Mouse (Mus musculus) forebrain, postnatal 0 days (tissue): ENCODE measurements around the gene Shisa3. TPM values are rescaled to one million over a fixed set of nuclear protein-coding genes. Genes with fewer than 3 reads are reported as not detected.

Experiments
- ATAC-seq: fragments of 200-750 bp; cut with Nextera tagmentation; 2 replicates; pipeline ENCODE4 v1.8.0; 2017; ENCODE audit warnings: mild to moderate bottlenecking, moderate library complexity
- DNase-seq: peaks from one replicate; pipeline ENCODE4 v3.0.0-alpha.2; 2015
- H3K27ac ChIP-seq: fragments of 300-500 bp; sonication (generic); 2 replicates; pipeline ENCODE4 v1.5.1; 2014; ENCODE audit warnings: low read depth, mild to moderate bottlenecking, antibody characterized with exemption, low read length, moderate library complexity, mixed read lengths
- H3K27me3 ChIP-seq: fragments of 300-500 bp; sonication (generic); 2 replicates; pipeline ENCODE4 v1.6.1; 2014; ENCODE audit warnings: mild to moderate bottlenecking, low read length, mixed read lengths; ENCODE audit not compliant: insufficient read depth
- H3K36me3 ChIP-seq: fragments of 300-500 bp; sonication (generic); 2 replicates; pipeline ENCODE4 v1.6.1; 2014; ENCODE audit warnings: mild to moderate bottlenecking, moderate library complexity; ENCODE audit not compliant: insufficient read depth
- H3K4me1 ChIP-seq: fragments of 300-500 bp; sonication (generic); 2 replicates; pipeline ENCODE4 v1.6.1; 2014; ENCODE audit warnings: antibody characterized with exemption; ENCODE audit not compliant: insufficient read depth
- H3K4me2 ChIP-seq: fragments of 300-500 bp; sonication (generic); 2 replicates; pipeline ENCODE4 v1.6.1; 2014; ENCODE audit warnings: low read depth, mild to moderate bottlenecking, moderate library complexity
- H3K4me3 ChIP-seq: fragments of 300-500 bp; sonication (generic); 2 replicates; pipeline ENCODE4 v1.5.1; 2014; ENCODE audit warnings: low read depth, low read length, mixed read lengths
- H3K9ac ChIP-seq: fragments of 300-500 bp; sonication (generic); 2 replicates; pipeline ENCODE4 v1.6.1; 2014; ENCODE audit warnings: mild to moderate bottlenecking
- H3K9me3 ChIP-seq: fragments of 300-500 bp; sonication (generic); 2 replicates; pipeline ENCODE4 v1.6.1; 2016; ENCODE audit warnings: low read length
- CTCF ChIP-seq: sonication (generic); IDR thresholded peaks from 2 replicates; pipeline ENCODE4 v1.5.1; 2016; ENCODE audit warnings: antibody characterized with exemption, control low read depth, low read depth
- WGBS: fragments of 180-500 bp; shearing (Covaris S2); extraction: QIAGEN DNeasy Blood & Tissue Kit; methylation state at CpG from one replicate; pipeline ENCODE4 v1.1.7; 2014; 5-methylcytosine and 5-hydroxymethylcytosine counted together
- polyA plus RNA-seq: library from polyadenylated mRNA; unstranded; fragments of >200 nt; fragmentation: Nextera tagmentation; extraction: Ambion mirVana; gene quantifications from 2 replicates; pipeline ENCODE4 v1.2.1, GENCODE M21; 2015
- total RNA-seq: library from RNA; depleted of rRNA; stranded (reverse); fragments of >200 nt; gene quantifications from 2 replicates; pipeline ENCODE4 v1.2.3, GENCODE M21; 2014; rRNA removed

Shisa3 gene
- total RNA-seq, result 1.4 and 1.9 TPM in 2 replicates
- 0.62 and 0.65 TPM in 2 replicates for polyA plus RNA-seq

DNA sequence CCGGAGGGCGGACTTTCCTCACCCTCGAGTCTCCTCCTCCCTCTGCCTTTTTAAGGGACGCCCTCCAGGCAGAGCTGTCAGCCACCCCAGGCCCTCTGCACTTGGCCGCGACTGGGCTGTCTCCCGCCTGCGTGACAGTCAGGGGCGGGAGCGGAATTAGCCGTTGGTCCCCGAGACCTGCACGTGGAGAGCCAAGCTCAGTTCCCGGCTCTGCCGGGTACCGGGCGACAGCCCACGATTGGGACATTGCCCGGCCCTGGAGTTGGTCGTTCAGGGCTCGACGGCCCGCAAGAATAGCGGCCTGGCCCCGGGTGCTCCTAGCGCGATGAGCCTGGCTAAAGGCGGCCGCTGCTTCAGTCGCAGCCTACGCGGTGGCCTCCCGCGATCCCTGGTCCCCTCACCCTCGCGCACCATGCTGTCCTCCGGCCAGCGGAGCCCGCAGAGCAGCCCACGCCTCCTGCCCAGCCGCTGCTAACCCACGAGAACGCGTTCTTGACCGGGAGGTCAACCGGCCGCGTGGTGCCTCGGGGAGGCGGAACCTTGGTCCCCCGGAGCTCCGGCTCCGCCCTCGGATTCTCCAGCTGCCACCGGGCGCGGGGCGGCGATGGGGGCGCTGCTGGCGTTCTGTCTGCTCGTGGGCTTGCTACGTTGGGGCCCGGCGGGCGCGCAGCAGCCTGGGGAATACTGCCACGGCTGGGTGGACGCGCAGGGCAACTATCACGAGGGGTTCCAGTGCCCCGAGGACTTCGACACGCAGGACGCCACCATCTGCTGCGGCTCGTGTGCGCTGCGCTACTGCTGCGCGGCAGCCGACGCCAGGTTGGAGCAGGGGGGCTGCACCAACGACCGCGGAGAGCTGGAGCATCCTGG lies at the start of gene Shisa3:
TSS of gene Shisa3 (plus strand) at position 79 of the 870 bp plus-strand sequence.
- H3K9me3 ChIP-seq, result no peaks in the 10 kb centered on the region
- DNase-seq, result peak; percentile 51
- peaks cover 6% of the 10 kb centered on the region; the same call in 1 of the 2 replicates for H3K4me1 ChIP-seq
- H3K9ac ChIP-seq, result no peak within 1 kb of the TSS
- H3K36me3 ChIP-seq, result no peaks in the 10 kb centered on the region
- ATAC-seq, result peak; percentile 72
- peaks cover 35% of the 10 kb centered on the region for H3K27me3 ChIP-seq
- no peak within 1 kb of the TSS for H3K27ac ChIP-seq
- peak within 1 kb of the TSS; percentile 66 for H3K4me2 ChIP-seq
- H3K4me3 ChIP-seq, result peak within 1 kb of the TSS; percentile 39
- no peak; the same call in 1 of the 2 replicates for TF ChIP-seq CTCF
- WGBS, result 2% methylated on average over 85 of the region's 86 CpGs

DNA sequence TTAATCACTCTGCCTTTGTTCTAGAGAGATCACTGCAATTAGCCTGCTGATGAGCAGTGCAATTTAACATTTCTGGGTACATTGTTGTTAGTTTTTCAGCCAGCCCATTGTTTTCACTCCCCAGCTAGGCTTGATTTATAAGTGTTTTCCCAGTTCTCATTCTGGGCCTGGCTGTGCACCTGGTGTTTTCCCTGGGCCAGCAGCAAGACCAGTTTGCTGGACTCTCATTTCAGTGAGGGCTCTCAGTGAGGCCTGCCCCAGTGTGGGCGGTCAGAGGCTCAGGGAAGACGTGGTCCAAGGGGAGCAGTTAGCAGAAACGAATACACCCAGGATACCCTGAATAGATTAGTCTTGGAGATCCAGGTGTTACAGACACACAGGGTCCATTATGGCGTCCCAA lies 49.0 kb upstream of the Shisa3 start:
- Histone ChIP-seq H3K9ac (no peak overlapping the region), H3K4me1 (no peaks in the 10 kb centered on the region), H3K4me2 (no peak overlapping the region), H3K27me3 (no peaks in the 10 kb centered on the region), H3K4me3 (no peak overlapping the region), H3K9me3 (no peaks in the 10 kb centered on the region), H3K27ac (no peak overlapping the region), H3K36me3 (no peaks in the 10 kb centered on the region)
- ATAC-seq (no peak), DNase-seq (no peak)
- TF ChIP-seq CTCF, result no peak
- WGBS, result 70% methylated on average over 4 of the region's 4 CpGs

DNA sequence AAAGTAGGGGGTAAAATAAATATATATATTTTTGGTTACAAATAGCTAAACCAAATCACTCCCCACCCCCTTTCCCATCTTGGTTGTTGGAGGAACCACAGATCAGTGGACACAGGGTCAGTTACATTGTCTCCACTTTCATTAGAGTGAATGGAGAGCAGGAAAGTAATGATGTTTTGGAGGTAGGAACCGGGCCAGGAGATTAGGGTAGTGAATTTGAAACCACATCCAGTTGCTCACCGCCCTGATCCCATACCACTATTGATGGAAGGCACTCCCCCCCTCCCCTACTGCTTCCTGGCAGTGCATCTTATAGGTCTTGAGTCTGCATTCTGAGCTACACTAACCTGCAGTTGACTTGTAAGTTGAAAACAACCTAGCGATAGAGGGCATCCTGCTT lies 48.6 kb upstream of the Shisa3 start:
- Histone ChIP-seq H3K4me1 (no peaks in the 10 kb centered on the region), H3K4me2 (no peak overlapping the region), H3K9me3 (no peaks in the 10 kb centered on the region), H3K36me3 (no peaks in the 10 kb centered on the region), H3K27ac (no peak overlapping the region), H3K4me3 (no peak overlapping the region), H3K9ac (no peak overlapping the region), H3K27me3 (no peaks in the 10 kb centered on the region)
- 80% methylated on average over 3 of the region's 3 CpGs for WGBS
- ATAC-seq, result no peak
- DNase-seq, result no peak
- no peak for TF ChIP-seq CTCF

- no peaks in the 10 kb centered on the region for H3K4me1 ChIP-seq
- no peaks in the 10 kb centered on the region for H3K9me3 ChIP-seq
- DNase-seq (no peak), ATAC-seq (no peak)
- H3K4me2 ChIP-seq, result no peak overlapping the region
- no peak overlapping the region for H3K27ac ChIP-seq
- TF ChIP-seq CTCF, result no peak
- no peaks in the 10 kb centered on the region for H3K27me3 ChIP-seq
- H3K9ac ChIP-seq, result no peak overlapping the region
- 75% methylated on average over 6 of the region's 6 CpGs for WGBS
- H3K36me3 ChIP-seq, result no peaks in the 10 kb centered on the region
- no peak overlapping the region for H3K4me3 ChIP-seq
These were observed 35.0 kb upstream of the Shisa3 start for GRCm38 (mm10) chr5:67572552-67573155.

DNA sequence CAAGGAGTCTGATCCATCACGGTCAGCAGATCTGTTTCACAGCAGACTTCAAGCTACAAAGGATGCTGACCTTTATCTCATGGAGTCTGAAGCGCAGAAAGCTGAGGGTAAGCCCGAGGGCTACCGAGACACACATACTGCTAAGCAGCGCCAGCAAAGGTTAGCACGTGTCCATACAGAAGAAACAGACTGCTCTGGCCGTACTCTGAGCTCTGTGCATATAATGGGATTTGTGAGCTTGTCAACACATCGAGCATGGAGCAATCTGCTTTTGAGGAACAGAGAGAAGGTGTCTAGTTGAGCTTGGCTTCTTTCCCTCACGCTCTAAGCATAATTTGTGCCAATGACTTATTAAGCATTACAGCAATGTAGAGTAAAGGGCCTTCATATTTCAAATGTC lies 33.6 kb upstream of the Shisa3 start:
- no peak for TF ChIP-seq CTCF
- ATAC-seq, result no peak
- no peak for DNase-seq
- Histone ChIP-seq H3K36me3 (no peaks in the 10 kb centered on the region), H3K4me2 (no peak overlapping the region), H3K4me1 (no peaks in the 10 kb centered on the region), H3K9ac (no peak overlapping the region), H3K27me3 (no peaks in the 10 kb centered on the region), H3K9me3 (no peaks in the 10 kb centered on the region), H3K27ac (no peak overlapping the region), H3K4me3 (no peak overlapping the region)
- WGBS, result 86% methylated on average over 9 of the region's 9 CpGs

DNA sequence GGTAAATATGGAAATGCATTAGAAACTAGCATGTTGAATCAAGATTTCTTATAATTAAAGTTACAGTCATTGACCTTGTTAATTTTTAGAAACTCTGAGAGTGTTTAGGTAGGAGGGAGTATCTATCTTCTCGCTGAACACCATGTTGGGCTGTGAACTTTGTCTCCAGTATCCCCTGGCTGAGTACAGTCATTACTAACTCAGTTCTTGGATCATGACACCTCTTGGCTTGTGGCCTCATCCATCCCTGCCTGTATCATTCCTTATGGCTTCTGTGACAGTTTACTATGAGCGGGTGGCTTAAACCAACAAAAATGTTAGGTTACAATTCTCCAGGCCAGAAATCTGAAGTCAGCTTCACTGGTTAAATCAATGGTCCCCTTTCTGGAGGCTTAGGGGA lies 32.0 kb upstream of the Shisa3 start:
- Histone ChIP-seq H3K27me3 (no peaks in the 10 kb centered on the region), H3K27ac (no peak overlapping the region), H3K4me1 (no peaks in the 10 kb centered on the region), H3K4me3 (no peak overlapping the region), H3K36me3 (no peaks in the 10 kb centered on the region), H3K9me3 (no peaks in the 10 kb centered on the region), H3K4me2 (no peak overlapping the region), H3K9ac (no peak overlapping the region)
- DNase-seq (no peak), ATAC-seq (no peak)
- no peak for TF ChIP-seq CTCF
- 93% methylated on average over 2 of the region's 2 CpGs for WGBS
